Mouse (Mus musculus) erythroid progenitor cell, adult 5-6 weeks (primary cell): ENCODE measurements around the gene Impg2. TPM values are rescaled to one million over a fixed set of nuclear protein-coding genes. Genes with fewer than 3 reads are reported as not detected.

Experiments
- ATAC-seq: replicated peaks from 2 replicates; pipeline ENCODE4 v1.8.0; 2016; ENCODE audit warnings: moderate number of reproducible peaks, mild to moderate bottlenecking, moderate TSS enrichment, inconsistent platforms; ENCODE audit not compliant: poor library complexity, low FRiP score, severe bottlenecking
- total RNA-seq, 2 experiments: library from RNA; stranded (forward) in 1 of 2; stranded (reverse) in 1 of 2; fragments of 150-400 nt in 1 of 2; fragments of 186-747, 209-891 nt in 1 of 2; gene quantifications; 2 replicates each; pipeline versions ENCODE4 v1.2.3 to v1.2.4; 2015 to 2017; ENCODE audit warnings: low replicate concordance in 2 of 2

Gene Impg2
- total RNA-seq, 2 experiments from 2014 or later: 0.61 to 3.8 TPM

DNA sequence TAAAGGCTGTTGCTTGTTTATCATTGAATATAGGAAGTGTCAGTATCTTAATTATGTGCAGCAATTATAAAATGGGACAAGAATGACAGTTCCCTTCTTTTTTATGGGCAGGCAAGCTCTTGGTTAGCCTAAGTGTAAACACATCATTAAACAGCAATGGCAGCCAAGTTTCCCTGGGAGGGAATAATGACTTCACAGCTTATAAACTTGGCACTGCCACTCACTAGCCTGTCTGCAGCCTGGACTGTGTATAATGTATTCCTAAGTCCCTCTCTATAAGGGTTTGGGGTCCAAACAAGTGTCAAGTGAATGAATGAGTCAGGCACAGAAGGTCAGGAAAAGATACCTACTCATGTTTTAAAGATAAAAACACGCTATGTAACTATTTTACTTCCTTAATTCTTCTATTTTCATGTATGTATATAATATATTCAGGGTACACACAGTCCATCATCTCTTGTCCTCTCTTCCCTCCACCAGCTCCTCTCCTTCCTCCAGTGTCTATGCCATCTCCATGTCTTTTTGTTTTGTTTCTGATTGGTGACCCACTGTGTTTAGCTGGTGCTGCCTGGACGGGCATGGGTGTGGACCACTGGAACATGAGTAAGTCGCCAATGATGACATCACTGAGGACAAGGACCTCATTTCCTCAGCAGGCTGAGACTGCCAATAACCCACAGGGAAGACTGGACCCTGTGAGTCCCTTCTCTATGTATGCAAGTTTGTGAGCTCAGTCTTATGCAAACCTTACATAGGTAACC is 92.0 kb downstream of the Impg2 start:
- ATAC-seq: no peak

GRCm38 (mm10) chr16:56298248-56298647 is 94.1 kb downstream of the Impg2 start:
- ATAC-seq: no peak

DNA sequence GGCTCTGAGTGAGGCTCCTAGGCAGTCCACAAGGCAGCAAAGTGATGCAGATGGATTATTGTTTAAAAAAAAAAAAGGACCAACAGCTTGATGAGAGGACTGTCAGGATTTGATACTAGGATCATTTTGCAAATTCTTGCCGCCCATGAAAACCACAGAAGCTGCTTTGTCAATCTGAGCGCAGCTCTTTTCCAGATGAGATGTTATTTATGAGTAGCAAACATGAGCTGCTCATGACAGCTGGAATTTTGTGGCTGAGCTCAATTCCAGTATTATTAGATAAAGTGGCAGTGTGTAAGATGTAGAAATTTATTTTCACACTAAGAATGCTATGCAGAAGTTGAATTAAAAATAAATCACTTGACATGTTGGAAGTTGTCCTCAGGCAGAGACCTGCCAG is 94.7 kb downstream of the Impg2 start:
- no peak for ATAC-seq

- ATAC-seq: no peak
Measured at GRCm38 (mm10) chr16:56302996-56303395, 98.9 kb downstream of the Impg2 start.

DNA sequence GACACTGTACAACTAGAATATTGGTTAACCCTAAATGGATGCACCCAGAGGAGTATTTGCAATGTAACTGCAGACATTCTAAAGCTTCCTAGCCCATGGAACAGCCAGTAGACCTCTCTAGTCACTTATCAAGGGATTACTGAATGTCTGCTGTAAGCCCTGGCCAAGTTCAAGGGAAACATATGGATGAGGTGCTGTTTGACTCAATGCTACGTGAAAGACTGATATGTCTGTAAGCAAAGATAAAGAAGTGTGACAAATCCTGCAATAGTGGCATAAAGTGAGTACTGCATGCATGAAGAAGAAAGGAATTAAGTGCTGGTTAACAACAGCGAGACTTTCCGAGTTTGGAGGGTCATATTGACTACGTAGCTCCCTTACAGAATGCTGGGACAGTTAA is 100.1 kb downstream of the Impg2 start:
- no peak for ATAC-seq

- ATAC-seq: no peak
Measured at GRCm38 (mm10) chr16:56307575-56307974, 103.5 kb downstream of the Impg2 start.

- no peak for ATAC-seq
Measured at GRCm38 (mm10) chr16:56311291-56311690, 107.2 kb downstream of the Impg2 start.

Other genes starting within 250 kb of the Impg2 start
- gene Rpl24, start 238.0 kb upstream of the Impg2 start, total RNA-seq (2015; ENCODE audit: low replicate concordance): 398 and 515 TPM in 2 replicates
- 194 and 260 TPM in 2 replicates for gene Rpl24, start 238.0 kb upstream of the Impg2 start, total RNA-seq (2017; ENCODE audit: low replicate concordance)
- gene Zbtb11, start 230.4 kb upstream of the Impg2 start, total RNA-seq (2015; ENCODE audit: low replicate concordance): 25.6 and 26.7 TPM in 2 replicates
- 37.4 and 39.4 TPM in 2 replicates for gene Zbtb11, start 230.4 kb upstream of the Impg2 start, total RNA-seq (2017; ENCODE audit: low replicate concordance)
- gene Pcnp, start 174.6 kb upstream of the Impg2 start, total RNA-seq (2015; ENCODE audit: low replicate concordance): 75.0 and 95.2 TPM in 2 replicates
- 97.5 and 100.0 TPM in 2 replicates for gene Pcnp, start 174.6 kb upstream of the Impg2 start, total RNA-seq (2017; ENCODE audit: low replicate concordance)
- 5.4 and 15.1 TPM in 2 replicates for gene Trmt10c, start 166.5 kb upstream of the Impg2 start, total RNA-seq (2015; ENCODE audit: low replicate concordance)
- 4.0 and 9.4 TPM in 2 replicates for gene Trmt10c, start 166.5 kb upstream of the Impg2 start, total RNA-seq (2017; ENCODE audit: low replicate concordance)
- gene Senp7, start 156.0 kb upstream of the Impg2 start, total RNA-seq (2015; ENCODE audit: low replicate concordance): 96.2 and 108 TPM in 2 replicates
- gene Senp7, start 156.0 kb upstream of the Impg2 start, total RNA-seq (2017; ENCODE audit: low replicate concordance): 99.2 and 106 TPM in 2 replicates